Mouse (Mus musculus): ENCODE measurements around the gene Sytl3.
"Not testable (repeated sequence)": the region's sequence is repeated elsewhere in the genome, so short reads cannot be mapped to it uniquely, and the experiment has no call there.

- not testable (repeated sequence) for TF ChIP-seq CTCF (IDR thresholded peaks at IDR 0.05; ENCODE audit: control insufficient read depth, insufficient read depth, low read length); POLR2A (IDR thresholded peaks at IDR 0.05; ENCODE audit: borderline replicate concordance, control insufficient read depth, low read depth, low read length)
Measured at GRCm38 (mm10) chr17:6668522-6668921, 9.6 kb downstream of the Sytl3 start.

Data from bone marrow, adult 2 months (tissue).